Mouse (Mus musculus) liver, adult 2 months (tissue): Measurements from ENCODE around the gene Pabpn1. TPM values are rescaled to one million over a fixed set of nuclear protein-coding genes. Genes with fewer than 3 reads are reported as not detected.

ENCODE experiments used
- DNase-seq: peaks from one replicate; pipeline ENCODE4 v3.0.0-alpha.2; 2011; ENCODE audit warnings: low read depth, low spot score; ENCODE audit errors: extremely low read depth
- H3K27ac ChIP-seq: fragments of 200-500 bp; replicated peaks from 2 replicates; pipeline ENCODE4 v1.5.1; 2012; ENCODE audit warnings: low read depth, mild to moderate bottlenecking, control low read depth, inconsistent platforms, low read length; ENCODE audit not compliant: insufficient read depth
- H3K27me3 ChIP-seq: fragments of 200-500 bp; 2 replicates; pipeline ENCODE4 v1.6.1; 2012; ENCODE audit warnings: mild to moderate bottlenecking, moderate library complexity, low read length, inconsistent platforms; ENCODE audit not compliant: control insufficient read depth, insufficient read depth
- H3K36me3 ChIP-seq: fragments of 200-500 bp; 2 replicates; pipeline ENCODE4 v1.6.1; 2012; ENCODE audit warnings: low read length, inconsistent platforms; ENCODE audit not compliant: control insufficient read depth, insufficient read depth
- H3K4me1 ChIP-seq: fragments of 200-500 bp; 2 replicates; pipeline ENCODE4 v1.6.1; 2011; ENCODE audit warnings: low read length; ENCODE audit not compliant: control insufficient read depth, insufficient read depth
- H3K4me3 ChIP-seq: fragments of 200-500 bp; 2 replicates; pipeline ENCODE4 v1.5.1; 2011; ENCODE audit warnings: low read depth, mild to moderate bottlenecking, control low read depth, low read length, moderate library complexity; ENCODE audit not compliant: insufficient read depth
- H3K79me2 ChIP-seq: fragments of 200-500 bp; 2 replicates; pipeline ENCODE4 v1.6.1; 2012; ENCODE audit warnings: inconsistent platforms, mild to moderate bottlenecking, low read length, moderate library complexity; ENCODE audit not compliant: control insufficient read depth, insufficient read depth
- H3K9ac ChIP-seq: fragments of 200-500 bp; 2 replicates; pipeline ENCODE4 v1.6.1; 2012; ENCODE audit warnings: low read depth, mild to moderate bottlenecking, control low read depth, inconsistent platforms, low read length
- CTCF ChIP-seq: fragments of 200-500 bp; IDR thresholded peaks from 2 replicates; pipeline ENCODE4 v1.5.1; 2011; ENCODE audit warnings: low read depth, low read length, control low read depth
- POLR2A ChIP-seq: fragments of 200-500 bp; IDR thresholded peaks from 2 replicates; pipeline ENCODE4 v1.6.1; 2011; ENCODE audit warnings: low read length, control low read depth; ENCODE audit not compliant: insufficient read depth; ENCODE audit errors: extremely low read depth
- WGBS: fragments of 180-500 bp; shearing (Covaris S2); methylation state at CpG from one replicate; pipeline ENCODE4 v1.1.7; 2018; 5-methylcytosine and 5-hydroxymethylcytosine counted together
- polyA plus RNA-seq: library from polyadenylated mRNA; depleted of rRNA; stranded (reverse); fragments of >200 nt; gene quantifications from 2 replicates; pipeline ENCODE4 v1.2.3, GENCODE M21; 2012
- total RNA-seq: library from RNA; depleted of rRNA; stranded (reverse); fragments of >200 nt; gene quantifications from 2 replicates; pipeline ENCODE4 v1.2.3, GENCODE M21; 2014

Pabpn1 gene
- total and polyA plus RNA-seq, 2 experiments, result 29.7 to 89.4 TPM

DNA sequence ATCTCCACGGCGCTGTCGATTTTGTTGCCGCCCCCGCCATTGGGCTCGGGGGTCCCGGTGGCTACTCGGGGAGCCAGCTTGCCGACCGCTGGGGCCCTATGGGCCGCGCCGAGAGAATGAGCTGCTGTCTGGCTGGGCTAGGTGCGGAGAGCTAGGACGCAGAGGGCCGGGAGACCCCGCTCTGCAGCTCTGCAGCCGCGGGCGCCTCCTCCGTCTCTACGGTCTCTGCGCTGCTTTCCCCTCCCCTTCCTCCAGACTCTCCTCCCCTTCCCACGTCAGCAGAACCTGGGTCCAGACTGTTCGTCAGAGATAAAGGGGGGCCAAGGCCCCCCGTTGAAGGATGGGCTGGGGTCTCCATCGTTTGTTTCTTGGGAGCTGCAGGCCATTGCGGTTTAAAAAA lies 20.6 kb downstream of the Pabpn1 start, which contains the start of gene Slc22a17:
Slc22a17 (minus strand) TSS at position 247 of the 400 bp plus-strand sequence.
- Histone ChIP-seq H3K9ac (peak within 1 kb of the TSS; percentile 64), H3K4me1 (no peaks in the 10 kb centered on the region), H3K4me3 (peak within 1 kb of the TSS; percentile 61), H3K79me2 (no peaks in the 10 kb centered on the region), H3K27ac (no peak within 1 kb of the TSS), H3K36me3 (no peaks in the 10 kb centered on the region), H3K27me3 (peaks cover 13% of the 10 kb centered on the region)
- TF ChIP-seq POLR2A (0 out of 2 replicates have a peak, but pooled peaks have one; percentile 21), CTCF (no peak)
- no peak for DNase-seq
- WGBS, result 1% methylated on average over 28 of the region's 28 CpGs

DNA sequence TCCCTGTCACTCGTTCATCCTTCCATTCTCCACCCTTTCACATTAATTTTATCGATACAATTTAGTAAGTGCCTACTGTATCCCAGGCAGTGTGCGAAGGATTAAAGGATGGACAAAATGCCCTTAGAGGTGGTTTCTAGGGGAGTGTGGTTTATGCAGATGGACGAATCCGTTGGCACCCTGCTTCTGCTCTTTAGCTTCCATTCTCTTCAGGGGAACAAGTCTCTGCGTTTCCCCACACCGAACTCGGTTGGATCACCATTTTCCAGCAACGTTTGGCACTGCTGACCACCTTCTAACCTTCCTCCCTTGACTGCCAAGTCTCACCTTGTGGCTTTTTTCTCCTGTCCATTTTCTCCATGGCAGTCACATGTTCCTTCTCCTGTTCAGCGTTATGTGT lies 21.0 kb downstream of the Pabpn1 start:
- Histone ChIP-seq H3K9ac (no peak overlapping the region), H3K4me3 (peak overlapping the region; percentile 61), H3K27me3 (peaks cover 13% of the 10 kb centered on the region), H3K27ac (no peak overlapping the region), H3K4me1 (no peaks in the 10 kb centered on the region), H3K36me3 (no peaks in the 10 kb centered on the region), H3K79me2 (no peaks in the 10 kb centered on the region)
- 33% methylated on average over 10 of the region's 10 CpGs for WGBS
- DNase-seq, result no peak
- TF ChIP-seq CTCF, result no peak
- TF ChIP-seq POLR2A, result no peak

DNA sequence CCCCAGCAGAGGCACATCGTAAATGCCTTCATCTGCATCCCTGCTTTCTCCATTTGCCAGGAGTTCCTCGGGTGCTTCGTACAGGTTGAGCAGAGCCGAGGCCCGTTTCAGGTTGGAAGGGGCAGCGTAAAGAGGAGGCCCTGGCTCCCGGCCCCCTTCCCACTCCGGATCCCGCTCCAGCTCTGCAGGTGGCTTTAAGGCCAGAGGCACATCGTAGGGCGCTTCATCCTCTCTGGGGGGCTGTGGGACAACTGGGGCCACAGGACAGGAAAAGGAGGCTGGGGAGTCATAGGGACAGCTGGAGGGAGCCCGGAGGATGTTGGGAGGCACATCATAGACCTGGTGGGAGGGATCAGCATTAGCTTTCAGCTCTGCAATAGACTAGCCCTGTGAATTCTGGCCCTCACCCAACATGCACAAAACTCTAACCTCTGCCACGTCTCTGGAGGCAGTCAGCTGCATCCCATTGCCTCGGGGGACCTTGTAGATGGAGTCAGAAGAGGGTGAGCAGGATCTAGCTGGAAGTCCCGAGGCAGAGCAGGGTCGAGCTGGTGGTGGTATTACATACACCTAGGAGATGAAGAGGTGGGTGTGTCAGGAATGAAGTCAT lies 27.9 kb downstream of the Pabpn1 start:
- 86% methylated on average over 16 of the region's 16 CpGs for WGBS
- TF ChIP-seq CTCF (no peak), POLR2A (no peak)

DNA sequence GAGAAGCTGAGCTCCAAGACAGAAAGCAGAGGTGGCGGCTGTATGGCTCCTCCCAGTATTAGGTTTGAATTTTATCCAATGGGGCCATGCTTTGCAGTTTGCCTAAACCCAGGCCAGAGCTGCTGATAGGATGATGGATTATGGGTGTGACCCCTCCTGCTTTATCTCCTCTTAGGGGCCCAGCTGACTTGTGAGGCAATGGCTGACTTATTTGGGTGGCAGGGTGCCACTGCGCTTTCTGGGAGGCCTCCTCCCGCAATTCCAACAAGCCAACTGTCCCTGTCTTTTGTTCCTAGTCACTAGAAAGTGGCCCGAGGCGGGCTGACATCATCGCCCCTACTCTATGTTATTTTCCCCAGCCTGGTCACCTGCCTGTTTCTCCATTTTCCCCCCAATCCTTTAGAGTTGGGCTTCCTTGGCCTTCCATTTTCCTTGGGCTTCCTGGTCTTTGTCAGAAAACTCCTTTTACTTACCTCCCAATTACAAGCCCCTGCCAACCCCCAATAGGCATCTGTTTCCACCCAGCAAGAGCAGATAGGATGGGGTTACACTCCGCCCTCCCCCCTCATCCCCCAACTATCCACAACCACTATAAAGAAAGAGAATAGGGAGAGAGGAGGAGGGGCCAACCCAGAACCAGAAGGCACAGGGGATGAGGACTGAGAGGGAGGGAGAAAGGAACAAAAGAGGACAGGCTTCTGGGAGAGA lies 32.5 kb downstream of the Pabpn1 start:
- TF ChIP-seq CTCF (no peak), POLR2A (no peak)
- Histone ChIP-seq H3K9ac (no peak overlapping the region), H3K27ac (no peak overlapping the region), H3K4me1 (no peaks in the 10 kb centered on the region), H3K79me2 (no peaks in the 10 kb centered on the region), H3K36me3 (no peaks in the 10 kb centered on the region), H3K4me3 (no peak overlapping the region), H3K27me3 (peaks cover 16% of the 10 kb centered on the region)
- 52% methylated on average over 7 of the region's 7 CpGs for WGBS
- DNase-seq, result no peak

More for the DNA sequence above, 27.9 kb downstream of the Pabpn1 start:
- no peaks in the 10 kb centered on the region for H3K27me3 ChIP-seq
- H3K27ac ChIP-seq, result no peak overlapping the region
- DNase-seq, result no peak
- no peaks in the 10 kb centered on the region for H3K79me2 ChIP-seq
- no peaks in the 10 kb centered on the region for H3K36me3 ChIP-seq
- no peak overlapping the region for H3K4me3 ChIP-seq
- no peak overlapping the region for H3K9ac ChIP-seq
- no peaks in the 10 kb centered on the region for H3K4me1 ChIP-seq

- no peak for DNase-seq
- no peaks in the 10 kb centered on the region for H3K79me2 ChIP-seq
- H3K4me1 ChIP-seq, result no peaks in the 10 kb centered on the region
- 7% methylated on average over 57 of the region's 57 CpGs for WGBS
- H3K27ac ChIP-seq, result no peak within 1 kb of the TSS
- TF ChIP-seq POLR2A (no peak), CTCF (no peak)
- H3K36me3 ChIP-seq, result no peaks in the 10 kb centered on the region
- peaks cover 16% of the 10 kb centered on the region for H3K27me3 ChIP-seq
- peak within 1 kb of the TSS; percentile 40; the same call in 1 of the 2 replicates for H3K9ac ChIP-seq
- peak within 1 kb of the TSS; percentile 31; the same call in 1 of the 2 replicates for H3K4me3 ChIP-seq
Measured at GRCm38 (mm10) chr14:54925349-54926342, 33.3 kb downstream of the Pabpn1 start, which contains the start of gene Efs. Gene Efs (minus strand): TSS chr14:54926126.
